Mouse (Mus musculus) CH12.LX (cell line): ENCODE data around the gene Tgfbr3. TPM values are rescaled to one million over a fixed set of nuclear protein-coding genes. Genes with fewer than 3 reads are reported as not detected.

Experiments
- DNase-seq: peaks from one replicate; pipeline ENCODE4 v3.0.0-alpha.2; 2013; ENCODE audit errors: extremely low read depth
- H3K27ac ChIP-seq: 2 replicates; pipeline ENCODE4 v1.5.1; 2012; ENCODE audit warnings: low read depth, mild to moderate bottlenecking, control low read depth, moderate library complexity; ENCODE audit not compliant: insufficient read depth
- H3K27me3 ChIP-seq: replicated peaks from 2 replicates; pipeline ENCODE3; 2012; ENCODE audit warnings: inconsistent platforms
- H3K36me3 ChIP-seq, 2 experiments: replicated peaks in 1 of 2; 2 replicates each; pipeline versions ENCODE3 to v1.6.1; 2012; ENCODE audit warnings: inconsistent platforms in 1 of 2, low read length in 1 of 2, mild to moderate bottlenecking in 1 of 2, mixed read lengths in 1 of 2, moderate library complexity in 1 of 2; ENCODE audit not compliant: control insufficient read depth in 1 of 2, insufficient read depth in 1 of 2
- H3K4me1 ChIP-seq, 2 experiments: 2 replicates each; pipeline ENCODE4 v1.6.1; 2012; ENCODE audit warnings: inconsistent platforms in 1 of 2, moderate library complexity in 1 of 2; ENCODE audit not compliant: insufficient read depth in 2 of 2, control insufficient read depth in 1 of 2
- H3K4me2 ChIP-seq: 2 replicates; pipeline ENCODE4 v1.6.1; 2012; ENCODE audit warnings: low read depth, mild to moderate bottlenecking, control low read depth; ENCODE audit not compliant: poor library complexity, insufficient read depth, severe bottlenecking
- H3K4me3 ChIP-seq, 3 experiments: fragments of 150-350 bp in 1 of 3; sonication (generic) in 1 of 3; replicated peaks in 1 of 3; 2 replicates each; pipeline versions ENCODE3 to v1.5.1; 2011 to 2012; ENCODE audit warnings: low read depth in 2 of 3, low read length in 2 of 3, mild to moderate bottlenecking in 2 of 3, moderate library complexity in 2 of 3, control low read depth in 1 of 3, improper control_type of control experiment in 1 of 3, inconsistent platforms in 1 of 3, mixed read lengths in 1 of 3; ENCODE audit not compliant: poor library complexity in 1 of 3
- H3K79me2 ChIP-seq: replicated peaks from 2 replicates; pipeline ENCODE4 v1.6.1; 2012; ENCODE audit warnings: mild to moderate bottlenecking, moderate library complexity; ENCODE audit not compliant: control insufficient read depth, poor library complexity, insufficient read depth, severe bottlenecking; ENCODE audit errors: extremely low read depth
- H3K9ac ChIP-seq: 2 replicates; pipeline ENCODE4 v1.6.1; 2012; ENCODE audit warnings: low read depth, mild to moderate bottlenecking, control low read depth, moderate library complexity; ENCODE audit not compliant: insufficient read depth
- H3K9me3 ChIP-seq: replicated peaks from 2 replicates; pipeline ENCODE3; 2012; ENCODE audit warnings: low read length, inconsistent platforms, mixed read lengths
- BHLHE40 ChIP-seq: IDR thresholded peaks from 2 replicates; pipeline ENCODE4 v1.6.1; 2011; ENCODE audit warnings: mild to moderate bottlenecking, low read depth, low read length, improper control_type of control experiment
- CHD2 ChIP-seq: IDR thresholded peaks from 2 replicates; pipeline ENCODE4 v1.6.1; 2011; ENCODE audit warnings: low read length, improper control_type of control experiment
- E2F4 ChIP-seq: IDR thresholded peaks from 2 replicates; pipeline ENCODE4 v1.6.1; 2011; ENCODE audit warnings: low read depth, low read length, improper control_type of control experiment; ENCODE audit not compliant: insufficient replicate concordance
- ETS1 ChIP-seq: conservative IDR thresholded peaks from 2 replicates; pipeline ENCODE4 v1.6.1; 2012; ENCODE audit warnings: low read depth, mild to moderate bottlenecking, inconsistent platforms, low read length, improper control_type of control experiment, moderate library complexity
- GABPA ChIP-seq: IDR thresholded peaks from 2 replicates; pipeline ENCODE4 v1.6.1; 2012; ENCODE audit warnings: low read depth, low read length, improper control_type of control experiment, inconsistent platforms; ENCODE audit not compliant: insufficient replicate concordance
- JUND ChIP-seq: conservative IDR thresholded peaks from 2 replicates; pipeline ENCODE4 v1.6.1; 2011; ENCODE audit warnings: low read depth, low read length, improper control_type of control experiment
- KAT2A ChIP-seq: IDR thresholded peaks from 2 replicates; pipeline ENCODE4 v1.6.1; 2012; ENCODE audit warnings: low read length, improper control_type of control experiment, inconsistent platforms; ENCODE audit not compliant: insufficient replicate concordance
- MAFK ChIP-seq: IDR thresholded peaks from 2 replicates; pipeline ENCODE4 v1.6.1; 2011; ENCODE audit warnings: low read length, improper control_type of control experiment; ENCODE audit not compliant: insufficient replicate concordance
- MAX ChIP-seq: IDR thresholded peaks from 2 replicates; pipeline ENCODE4 v1.6.1; 2011; ENCODE audit warnings: low read length, improper control_type of control experiment
- MAZ ChIP-seq: IDR thresholded peaks from 2 replicates; pipeline ENCODE4 v1.6.1; 2012; ENCODE audit warnings: low read depth, mild to moderate bottlenecking, inconsistent platforms, low read length, improper control_type of control experiment, moderate library complexity
- MXI1 ChIP-seq: IDR thresholded peaks from 2 replicates; pipeline ENCODE4 v1.6.1; 2011; ENCODE audit warnings: mild to moderate bottlenecking, low read depth, low read length, improper control_type of control experiment
- MYC ChIP-seq: IDR thresholded peaks from 2 replicates; pipeline ENCODE4 v1.6.1; 2011; ENCODE audit warnings: low read depth, mild to moderate bottlenecking, improper control_type of control experiment, low read length
- NRF1 ChIP-seq: IDR thresholded peaks from 2 replicates; pipeline ENCODE4 v1.6.1; 2014; ENCODE audit warnings: low read depth, mild to moderate bottlenecking, inconsistent platforms, low read length, improper control_type of control experiment, moderate library complexity
- PAX5 ChIP-seq: IDR thresholded peaks from 2 replicates; pipeline ENCODE4 v1.6.1; 2012; ENCODE audit warnings: low read length, inconsistent platforms, mixed read lengths
- POLR2A ChIP-seq: IDR thresholded peaks from 2 replicates; pipeline ENCODE4 v1.6.1; 2011; ENCODE audit warnings: low read depth, mild to moderate bottlenecking, improper control_type of control experiment, low read length
- SMC3 ChIP-seq: IDR thresholded peaks from 2 replicates; pipeline ENCODE4 v1.6.1; 2011; ENCODE audit warnings: low read depth, low read length, improper control_type of control experiment
- TBP ChIP-seq: conservative IDR thresholded peaks from 2 replicates; pipeline ENCODE4 v1.6.1; 2011; ENCODE audit warnings: low read depth, low read length, improper control_type of control experiment
- USF2 ChIP-seq: conservative IDR thresholded peaks from 2 replicates; pipeline ENCODE4 v1.6.1; 2011; ENCODE audit warnings: low read depth, low read length, improper control_type of control experiment
- ZC3H11A ChIP-seq: IDR thresholded peaks from 2 replicates; pipeline ENCODE4 v1.6.1; 2012; ENCODE audit warnings: low read depth, mild to moderate bottlenecking, inconsistent platforms, low read length, improper control_type of control experiment
- ZNF384 ChIP-seq: IDR thresholded peaks from 2 replicates; pipeline ENCODE4 v1.6.1; 2012; ENCODE audit warnings: low read depth, low read length, improper control_type of control experiment, inconsistent platforms
- dilution Hi-C: fragments of 300-500 bp; cut with MboI; formaldehyde crosslinking; loops from 2 replicates; pipeline ENCODE4 v1.14.3; 2020; ENCODE audit warnings: low sequenced_read_pairs; ENCODE audit not compliant: extremely low pct_unique_long_range_greater_than_20kb, extremely low pct_ligation_motif_present
- in situ Hi-C: fragments of 300-500 bp; cut with MboI; formaldehyde crosslinking; loops from 3 replicates; pipeline ENCODE4 v1.14.3; 2019; ENCODE audit warnings: low sequenced_read_pairs, low pct_ligation_motif_present, low pct_unique_long_range_greater_than_20kb, mixed read lengths
- polyA plus RNA-seq: library from polyadenylated mRNA; unstranded; fragments of >175 nt; gene quantifications from 2 replicates; pipeline ENCODE4 v1.2.1, GENCODE M21; 2012; ENCODE audit warnings: low read depth; ENCODE audit not compliant: insufficient read length
- total RNA-seq, 2 experiments: library from RNA; depleted of rRNA; stranded (reverse); fragments of 300-350 nt in 1 of 2; fragments of >200 nt in 1 of 2; gene quantifications; 2 replicates each; pipeline ENCODE4 v1.2.3; 2012 to 2014

Tgfbr3 gene
- total and polyA plus RNA-seq, 3 experiments: 0.13 to 0.46 (median 0.30) TPM

- in situ Hi-C loops: no loop called here
- no peaks in the 10 kb centered on the region for H3K27me3 ChIP-seq
- H3K4me2 ChIP-seq: no peak overlapping the region
- no peaks in the 10 kb centered on the region for H3K9me3 ChIP-seq
- H3K79me2 ChIP-seq: no peaks in the 10 kb centered on the region
- no peak for DNase-seq
- no peak overlapping the region for H3K4me3 ChIP-seq
- no peak for TF ChIP-seq PAX5
- no peak for TF ChIP-seq SMC3
- no peak for TF ChIP-seq CHD2
- TF ChIP-seq E2F4: no peak
- TF ChIP-seq MAZ: no peak
- TF ChIP-seq GABPA: no peak
- no peak for TF ChIP-seq MAX
- no peak for TF ChIP-seq TBP
- no peak for TF ChIP-seq NRF1
- no peak for TF ChIP-seq USF2
- TF ChIP-seq POLR2A: no peak
- no peak overlapping the region for H3K27ac ChIP-seq
- no peak overlapping the region for H3K9ac ChIP-seq
- no peaks in the 10 kb centered on the region for H3K4me1 ChIP-seq
- dilution Hi-C loops: no loop called here
- no peaks in the 10 kb centered on the region for H3K36me3 ChIP-seq
These were observed 105.1 kb downstream of the Tgfbr3 start for GRCm38 (mm10) chr5:107184158-107184883.

DNA sequence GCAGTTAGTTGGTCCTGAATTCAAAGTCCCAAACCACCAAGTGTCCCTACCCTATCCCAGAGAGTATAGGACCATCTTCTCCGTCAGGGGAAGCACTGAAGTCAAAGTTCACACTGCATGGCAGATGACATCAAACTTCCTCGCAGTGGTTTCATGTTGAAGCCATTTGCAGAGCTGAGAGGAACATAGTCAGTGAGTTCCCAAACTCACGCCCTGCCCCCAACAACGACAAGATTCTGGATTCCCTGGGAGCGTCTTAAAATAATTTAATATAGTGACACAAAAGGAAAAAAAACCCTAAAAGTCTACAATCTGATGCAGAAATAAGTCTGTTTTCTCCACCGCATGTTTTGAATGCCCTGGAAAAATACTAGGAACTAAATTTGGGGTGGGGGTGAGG, 105.9 kb downstream of the Tgfbr3 start:
- H3K27me3 ChIP-seq: no peaks in the 10 kb centered on the region
- H3K79me2 ChIP-seq: no peaks in the 10 kb centered on the region
- H3K4me2 ChIP-seq: no peak overlapping the region
- no peaks in the 10 kb centered on the region for H3K36me3 ChIP-seq
- H3K4me1 ChIP-seq: no peaks in the 10 kb centered on the region
- no peak for TF ChIP-seq TBP
- H3K9ac ChIP-seq: no peak overlapping the region
- H3K9me3 ChIP-seq: no peaks in the 10 kb centered on the region
- H3K4me3 ChIP-seq: no peak overlapping the region
- DNase-seq: no peak
- dilution Hi-C loops: no loop called here
- in situ Hi-C loops: no loop called here
- no peak overlapping the region for H3K27ac ChIP-seq

DNA sequence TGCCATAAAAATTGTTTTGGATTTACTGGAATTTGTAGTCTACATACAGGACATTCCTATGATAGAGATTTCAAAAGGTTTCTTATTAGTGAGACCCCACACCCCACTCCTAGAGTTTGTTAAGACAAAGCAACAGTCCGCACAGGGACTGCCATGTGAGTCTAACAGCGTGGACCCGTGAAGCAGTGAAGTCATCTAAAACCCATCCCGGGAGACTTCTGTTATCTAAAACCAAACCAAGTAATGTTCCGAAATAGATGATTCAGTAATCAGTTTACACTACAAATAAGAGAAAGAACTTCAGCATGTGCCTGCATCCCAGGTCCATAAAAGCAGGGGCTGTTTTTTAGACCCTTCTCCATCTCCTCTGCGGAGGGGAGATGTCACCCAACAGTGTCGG, 106.7 kb downstream of the Tgfbr3 start:
- no peaks in the 10 kb centered on the region for H3K4me1 ChIP-seq
- dilution Hi-C loops: no loop called here
- in situ Hi-C loops: no loop called here
- H3K9me3 ChIP-seq: no peaks in the 10 kb centered on the region
- no peak for DNase-seq
- no peaks in the 10 kb centered on the region for H3K79me2 ChIP-seq
- H3K4me2 ChIP-seq: no peak overlapping the region
- H3K27ac ChIP-seq: no peak overlapping the region
- H3K36me3 ChIP-seq: no peaks in the 10 kb centered on the region
- H3K9ac ChIP-seq: no peak overlapping the region
- no peak overlapping the region for H3K4me3 ChIP-seq
- no peak for TF ChIP-seq JUND
- no peak for TF ChIP-seq MXI1
- TF ChIP-seq BHLHE40: no peak
- TF ChIP-seq KAT2A: no peak
- TF ChIP-seq ZC3H11A: no peak
- no peak for TF ChIP-seq ZNF384
- TF ChIP-seq MAFK: no peak
- no peak for TF ChIP-seq ETS1
- no peak for TF ChIP-seq PAX5
- no peak for TF ChIP-seq MYC
- H3K27me3 ChIP-seq: no peaks in the 10 kb centered on the region
